Comparison of ENCODE assay signal across 8 mouse cellular contexts in the genomic region with DNA sequence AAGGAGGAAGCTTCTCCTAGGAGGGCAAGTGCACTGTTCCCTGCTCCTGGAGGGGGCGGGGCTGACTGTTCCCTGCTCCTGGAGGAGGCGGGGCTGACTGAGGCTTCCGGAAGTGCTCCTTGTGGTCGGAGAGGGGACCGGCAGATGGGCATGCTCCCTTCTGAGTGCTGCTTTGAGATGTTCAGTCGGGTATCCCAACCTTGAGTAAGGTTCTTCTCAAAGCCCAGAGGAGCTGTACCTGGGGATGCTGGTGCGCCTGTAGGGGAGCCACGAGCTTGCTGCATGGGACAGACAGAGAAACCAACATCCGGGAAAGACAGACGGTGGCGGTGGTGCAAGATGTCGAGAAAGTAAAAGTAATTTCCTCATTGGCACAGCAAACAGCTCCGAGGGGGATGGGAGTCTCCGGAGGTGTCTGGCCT.
DNase-seq lines count a peak whose midpoint lies in the region; ATAC-seq and TF ChIP-seq lines count a peak whose summit lies in the region.

No protein-coding gene starts in this region.

- no peaks in the 10 kb centered on the region for H3K4me1 ChIP-seq in forebrain, embryonic 14.5 days (ENCODE audit: control insufficient read depth, insufficient read depth, low read length)
- no peaks in the 10 kb centered on the region; the same call in 1 of the 2 replicates for H3K4me1 ChIP-seq in hindbrain, embryonic 11.5 days (replicated peaks; ENCODE audit: control insufficient read depth, insufficient read depth, low read length)
- H3K4me1 ChIP-seq in limb, embryonic 13.5 days, result peaks cover 9% of the 10 kb centered on the region; the same call in 1 of the 2 replicates
- H3K4me1 ChIP-seq in midbrain, embryonic 11.5 days (ENCODE audit: control insufficient read depth, insufficient read depth, low read length), result no peaks in the 10 kb centered on the region
- H3K4me1 ChIP-seq in thymus, adult 2 months (replicated peaks; ENCODE audit: control insufficient read depth, insufficient read depth, low read length), result peaks cover 14% of the 10 kb centered on the region

- no peak for TF ChIP-seq POLR2A in thymus, adult 2 months (IDR thresholded peaks at IDR 0.05; ENCODE audit: control insufficient read depth, extremely low read depth, insufficient read depth, low read length, poor library complexity)

- H3K36me3 ChIP-seq in forebrain, embryonic 14.5 days (ENCODE audit: control insufficient read depth, insufficient read depth, low read length), result no peaks in the 10 kb centered on the region
- H3K36me3 ChIP-seq in hindbrain, embryonic 11.5 days (ENCODE audit: control insufficient read depth, insufficient read depth, low read length), result no peaks in the 10 kb centered on the region
- no peaks in the 10 kb centered on the region for H3K36me3 ChIP-seq in limb, embryonic 13.5 days
- no peaks in the 10 kb centered on the region for H3K36me3 ChIP-seq in midbrain, embryonic 11.5 days (ENCODE audit: control insufficient read depth, insufficient read depth, low read length)
- no peaks in the 10 kb centered on the region for H3K36me3 ChIP-seq in thymus, adult 2 months (ENCODE audit: control insufficient read depth, insufficient read depth, low read length)

- H3K4me2 ChIP-seq in forebrain, embryonic 14.5 days (ENCODE audit: low read length), result peak overlapping the region; percentile 47
- H3K4me2 ChIP-seq in hindbrain, embryonic 11.5 days (replicated peaks; ENCODE audit: low read depth, low read length), result peak overlapping the region; percentile 56
- peak overlapping the region; percentile 62 for H3K4me2 ChIP-seq in limb, embryonic 13.5 days (replicated peaks)
- H3K4me2 ChIP-seq in midbrain, embryonic 11.5 days, result peak overlapping the region; percentile 58

- ATAC-seq in forebrain, embryonic 14.5 days, result peak; percentile 66; the same call in 1 of the 2 replicates
- no peak for ATAC-seq in hindbrain, embryonic 11.5 days (ENCODE audit: low FRiP score)
- ATAC-seq in limb, embryonic 13.5 days (ENCODE audit: low FRiP score, low read depth), result no peak
- peak; percentile 73; the same call in 1 of the 2 replicates for ATAC-seq in midbrain, embryonic 11.5 days (ENCODE audit: low FRiP score)

- H3K4me3 ChIP-seq in forebrain, embryonic 14.5 days (ENCODE audit: low read depth, low read length), result peak overlapping the region; percentile 21
- H3K4me3 ChIP-seq in hindbrain, embryonic 11.5 days (ENCODE audit: low read depth, low read length), result peak overlapping the region; percentile 31
- peak overlapping the region; percentile 39 for H3K4me3 ChIP-seq in limb, embryonic 13.5 days
- H3K4me3 ChIP-seq in midbrain, embryonic 11.5 days (ENCODE audit: low read depth, low read length), result peak overlapping the region; percentile 32
- H3K4me3 ChIP-seq in thymus, adult 2 months (ENCODE audit: control insufficient read depth, insufficient read depth, low read length), result peak overlapping the region; percentile 51

- no peaks in the 10 kb centered on the region for H3K27me3 ChIP-seq in forebrain, embryonic 14.5 days (replicated peaks; ENCODE audit: control insufficient read depth, insufficient read depth, low read length)
- H3K27me3 ChIP-seq in hindbrain, embryonic 11.5 days (ENCODE audit: control insufficient read depth, insufficient read depth, low read length), result no peaks in the 10 kb centered on the region
- no peaks in the 10 kb centered on the region for H3K27me3 ChIP-seq in limb, embryonic 13.5 days
- no peaks in the 10 kb centered on the region for H3K27me3 ChIP-seq in midbrain, embryonic 11.5 days (ENCODE audit: control insufficient read depth, insufficient read depth, low read length)
- no peaks in the 10 kb centered on the region; the same call in 1 of the 2 replicates for H3K27me3 ChIP-seq in thymus, adult 2 months (ENCODE audit: control insufficient read depth, insufficient read depth, low read length)

- 11% methylated on average over 14 of the region's 14 CpGs for WGBS in forebrain, embryonic 14.5 days
- WGBS in hindbrain, embryonic 11.5 days, result 15% methylated on average over 14 of the region's 14 CpGs
- WGBS in limb, embryonic 13.5 days, result 12% methylated on average over 14 of the region's 14 CpGs
- 8% methylated on average over 14 of the region's 14 CpGs for WGBS in midbrain, embryonic 11.5 days
- 10% methylated on average over 14 of the region's 14 CpGs for WGBS in thymus, adult 2 months

- H3K27ac ChIP-seq in forebrain, embryonic 14.5 days (ENCODE audit: low read depth, low read length), result no peak overlapping the region
- H3K27ac ChIP-seq in hindbrain, embryonic 11.5 days (ENCODE audit: low read depth, low read length), result no peak overlapping the region
- H3K27ac ChIP-seq in limb, embryonic 13.5 days, result no peak overlapping the region
- no peak overlapping the region for H3K27ac ChIP-seq in midbrain, embryonic 11.5 days (ENCODE audit: low read depth, low read length)
- H3K27ac ChIP-seq in thymus, adult 2 months (ENCODE audit: control insufficient read depth, insufficient read depth, low read length), result peak overlapping the region; percentile 48; the same call in 1 of the 2 replicates

- H3K9me3 ChIP-seq in forebrain, embryonic 14.5 days (replicated peaks; ENCODE audit: control insufficient read depth, low read length), result no peaks in the 10 kb centered on the region
- no peaks in the 10 kb centered on the region for H3K9me3 ChIP-seq in hindbrain, embryonic 11.5 days (ENCODE audit: control insufficient read depth, low read length)
- H3K9me3 ChIP-seq in limb, embryonic 13.5 days, result no peaks in the 10 kb centered on the region
- no peaks in the 10 kb centered on the region for H3K9me3 ChIP-seq in midbrain, embryonic 11.5 days (ENCODE audit: control insufficient read depth, low read length)

- peak; percentile 49 to 52 for DNase-seq in B cell, adult 2 months
- peak; percentile 65 for DNase-seq in adrenal gland, postnatal 10 days
- peak; percentile 53 for DNase-seq in forebrain, embryonic 14.5 days (ENCODE audit: low spot score)
- DNase-seq in hindbrain, embryonic 11.5 days (ENCODE audit: low spot score), result peak; percentile 78
- peak; percentile 90 for DNase-seq in midbrain, embryonic 11.5 days (ENCODE audit: low spot score, missing footprints)
- peak; percentile 61 for DNase-seq in thymus, adult 2 months
- DNase-seq in cerebellum, adult 11 months, result no peak

- peak overlapping the region; percentile 46 for H3K9ac ChIP-seq in forebrain, embryonic 14.5 days (ENCODE audit: low read length)
- peak overlapping the region; percentile 55 for H3K9ac ChIP-seq in hindbrain, embryonic 11.5 days (ENCODE audit: low read depth, low read length)
- H3K9ac ChIP-seq in limb, embryonic 13.5 days, result peak overlapping the region; percentile 53
- H3K9ac ChIP-seq in midbrain, embryonic 11.5 days (ENCODE audit: low read length), result peak overlapping the region; percentile 54

- TF ChIP-seq CTCF in thymus, adult 2 months (IDR thresholded peaks at IDR 0.05; ENCODE audit: borderline replicate concordance, control insufficient read depth, extremely low read depth, insufficient read depth, low read length, poor library complexity), result peak; percentile 54; the same call in 1 of the 2 replicates

Comparison
In these comparisons a context has a peak if more than half of its experiments do, and no peak if none do; other contexts are left out.
1. ATAC-seq: peak in forebrain, embryonic 14.5 days (single experiment) and midbrain, embryonic 11.5 days (single experiment); none in hindbrain, embryonic 11.5 days (single experiment) and limb, embryonic 13.5 days (single experiment).
2. Peak in every context shown above with its lines, with median percentiles within 50 percentile points of each other: H3K4me2 ChIP-seq, H3K4me3 ChIP-seq and H3K9ac ChIP-seq.